Mouse (Mus musculus): ENCODE measurements around the gene Mfsd4b1. TPM values are rescaled to one million over a fixed set of nuclear protein-coding genes. Genes with fewer than 3 reads are reported as not detected.

Mfsd4b1 gene
- total and polyA plus RNA-seq, 3 experiments, result not detected

DNA sequence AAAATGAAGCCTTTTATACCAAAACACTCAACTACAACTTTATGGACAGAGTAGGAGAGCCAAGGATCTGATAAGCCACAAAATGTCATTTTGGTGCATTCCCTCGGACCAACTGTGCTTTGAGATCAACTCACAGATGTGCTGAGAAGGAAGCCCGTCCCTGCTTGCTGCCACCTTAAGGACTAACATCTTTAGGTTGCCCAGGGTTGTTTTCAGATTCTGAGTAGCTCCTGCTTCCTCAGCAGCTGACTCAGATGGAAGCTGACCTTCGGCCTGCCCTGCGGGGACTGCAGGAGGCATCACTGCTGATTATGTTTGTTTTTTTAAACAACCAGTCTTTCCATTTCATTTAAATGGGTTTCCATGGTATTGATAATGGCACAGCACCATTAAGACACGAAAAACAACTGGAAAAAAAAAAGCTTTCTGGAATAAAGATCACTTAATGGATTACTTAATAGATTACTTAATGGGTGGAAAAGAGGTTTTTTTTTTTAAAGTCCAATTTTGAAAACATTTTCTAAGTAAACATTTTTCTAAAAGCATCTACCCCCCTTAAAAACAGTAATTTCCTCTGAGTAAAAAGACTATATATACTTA lies 38.3 kb upstream of the Mfsd4b1 start:
- no peaks in the 10 kb centered on the region for H3K36me3 ChIP-seq (ENCODE audit: control insufficient read depth in 1 of 2, insufficient read depth in 2 of 2, low read length in 2 of 2)
- DNase-seq (ENCODE audit: low read depth, low spot score), result no peak
- no peak overlapping the region for H3K4me3 ChIP-seq (ENCODE audit: control insufficient read depth in 1 of 2, insufficient read depth in 1 of 2, low read depth in 2 of 2, low read length in 2 of 2)
- TF ChIP-seq MEF2A (IDR thresholded peaks at IDR 0.05; ENCODE audit: extremely low read depth, insufficient replicate concordance, low read depth, low read length, poor library complexity, severe bottlenecking) (no peak), USF1 (IDR thresholded peaks at IDR 0.05; ENCODE audit: low read depth, low read length) (no peak), GABPA (IDR thresholded peaks at IDR 0.05; ENCODE audit: low read depth, low read length) (no peak), CHD1 (IDR thresholded peaks at IDR 0.05; ENCODE audit: low read depth, low read length) (no peak), ZNF384 (IDR thresholded peaks at IDR 0.05; ENCODE audit: low read depth, low read length) (no peak), MAZ (IDR thresholded peaks at IDR 0.05; ENCODE audit: low read depth, low read length) (no peak), GATA1 (IDR thresholded peaks at IDR 0.05; ENCODE audit: low read depth, low read length) (no peak)
- no peaks in the 10 kb centered on the region for H3K27me3 ChIP-seq (ENCODE audit: control insufficient read depth in 1 of 2, insufficient read depth in 2 of 2, low read length in 2 of 2)
- H3K27ac ChIP-seq (ENCODE audit: control insufficient read depth, low read depth, low read length), result no peak overlapping the region
- no peaks in the 10 kb centered on the region for H3K9me3 ChIP-seq (replicated peaks; ENCODE audit: insufficient read depth, low read length)
- H3K4me1 ChIP-seq (ENCODE audit: control insufficient read depth in 1 of 2, insufficient read depth in 2 of 2, low read length in 2 of 2), result no peaks in the 10 kb centered on the region
- H3K79me2 ChIP-seq (ENCODE audit: control insufficient read depth, insufficient read depth, low read length, poor library complexity), result no peaks in the 10 kb centered on the region
- no peak overlapping the region for H3K9ac ChIP-seq (ENCODE audit: control insufficient read depth, low read depth, low read length, poor library complexity, severe bottlenecking)

GRCm38 (mm10) chr10:40062812-40063211 lies 37.7 kb upstream of the Mfsd4b1 start:
- Histone ChIP-seq H3K27ac (ENCODE audit: control insufficient read depth, low read depth, low read length) (no peak overlapping the region), H3K9ac (ENCODE audit: control insufficient read depth, low read depth, low read length, poor library complexity, severe bottlenecking) (no peak overlapping the region), H3K4me3 (ENCODE audit: control insufficient read depth in 1 of 2, insufficient read depth in 1 of 2, low read depth in 2 of 2, low read length in 2 of 2) (no peak overlapping the region), H3K79me2 (ENCODE audit: control insufficient read depth, insufficient read depth, low read length, poor library complexity) (no peaks in the 10 kb centered on the region), H3K36me3 (ENCODE audit: control insufficient read depth in 1 of 2, insufficient read depth in 2 of 2, low read length in 2 of 2) (no peaks in the 10 kb centered on the region), H3K9me3 (replicated peaks; ENCODE audit: insufficient read depth, low read length) (no peaks in the 10 kb centered on the region), H3K27me3 (ENCODE audit: control insufficient read depth in 1 of 2, insufficient read depth in 2 of 2, low read length in 2 of 2) (no peaks in the 10 kb centered on the region), H3K4me1 (ENCODE audit: control insufficient read depth in 1 of 2, insufficient read depth in 2 of 2, low read length in 2 of 2) (no peaks in the 10 kb centered on the region)
- TF ChIP-seq ETS1 (IDR thresholded peaks at IDR 0.05; ENCODE audit: low read depth, low read length) (no peak), ZNF384 (IDR thresholded peaks at IDR 0.05; ENCODE audit: low read depth, low read length) (no peak), ZMIZ1 (IDR thresholded peaks at IDR 0.05; ENCODE audit: low read depth, low read length) (no peak), GABPA (IDR thresholded peaks at IDR 0.05; ENCODE audit: low read depth, low read length) (no peak), CTCF (IDR thresholded peaks at IDR 0.05 in 2 of 3, conservative IDR thresholded peaks at IDR 0.05 in 1 of 3; ENCODE audit: control insufficient read depth in 1 of 3, insufficient read depth in 1 of 3, low read depth in 2 of 3, low read length in 3 of 3, poor library complexity in 1 of 3, severe bottlenecking in 1 of 3) (no peak), NRF1 (IDR thresholded peaks at IDR 0.05; ENCODE audit: insufficient read depth, low read depth, low read length, poor library complexity, severe bottlenecking) (no peak), GATA1 (IDR thresholded peaks at IDR 0.05; ENCODE audit: low read depth, low read length) (no peak), MYC (IDR thresholded peaks at IDR 0.05; ENCODE audit: low read depth, low read length) (no peak), MXI1 (IDR thresholded peaks at IDR 0.05; ENCODE audit: low read depth, low read length) (no peak), RCOR1 (IDR thresholded peaks at IDR 0.05; ENCODE audit: low read depth, low read length) (no peak), UBTF (IDR thresholded peaks at IDR 0.05; ENCODE audit: borderline replicate concordance, insufficient read depth, low read depth, low read length) (no peak), MAX (IDR thresholded peaks at IDR 0.05; ENCODE audit: low read length) (no peak), KAT2A (conservative IDR thresholded peaks at IDR 0.05; ENCODE audit: low read depth, low read length) (no peak)
- no peak for DNase-seq (ENCODE audit: low read depth, low spot score)
